Mouse (Mus musculus): ENCODE data around the gene Mfsd12. TPM values are rescaled to one million over a fixed set of nuclear protein-coding genes. Genes with fewer than 3 reads are reported as not detected.

Gene Mfsd12
- polyA plus RNA-seq, 1 experiment from 2014 or later, result 11.3 TPM

- peaks cover 41% of the 10 kb centered on the region for H3K36me3 ChIP-seq (ENCODE audit: insufficient read depth, low read length)
- peaks cover 29% of the 10 kb centered on the region for H3K4me1 ChIP-seq (replicated peaks; ENCODE audit: insufficient read depth, low read length)
- no peak overlapping the region for H3K9ac ChIP-seq (ENCODE audit: low read depth, low read length)
- WGBS, result 34% methylated on average over 10 of the region's 10 CpGs
- TF ChIP-seq CTCF (IDR thresholded peaks at IDR 0.05; ENCODE audit: low read depth), result no peak
- ATAC-seq (replicated peaks; ENCODE audit: low FRiP score, low read depth), result no peak
- peak; percentile 57 for DNase-seq (ENCODE audit: low spot score)
- no peaks in the 10 kb centered on the region for H3K27me3 ChIP-seq (ENCODE audit: insufficient read depth, low read length)
- H3K27ac ChIP-seq, result peak overlapping the region; percentile 86
- H3K9me3 ChIP-seq (replicated peaks; ENCODE audit: low read length), result no peaks in the 10 kb centered on the region
- no peak overlapping the region for H3K4me3 ChIP-seq (replicated peaks; ENCODE audit: low read depth, low read length)
- H3K4me2 ChIP-seq (ENCODE audit: low read length), result no peak overlapping the region
Observed at GRCm38 (mm10) chr10:81401205-81401520, 43.9 kb downstream of the Mfsd12 start.

- ATAC-seq (replicated peaks; ENCODE audit: low FRiP score, low read depth), result peak; percentile 58
- Histone ChIP-seq H3K4me1 (replicated peaks; ENCODE audit: insufficient read depth, low read length) (peaks cover 29% of the 10 kb centered on the region), H3K27ac (peak overlapping the region; percentile 86), H3K4me3 (replicated peaks; ENCODE audit: low read depth, low read length) (no peak overlapping the region), H3K4me2 (ENCODE audit: low read length) (peak overlapping the region; percentile 30), H3K9ac (ENCODE audit: low read depth, low read length) (no peak overlapping the region; the same call in 1 of the 2 replicates), H3K27me3 (ENCODE audit: insufficient read depth, low read length) (no peaks in the 10 kb centered on the region), H3K9me3 (replicated peaks; ENCODE audit: low read length) (no peaks in the 10 kb centered on the region), H3K36me3 (ENCODE audit: insufficient read depth, low read length) (peaks cover 45% of the 10 kb centered on the region)
- WGBS, result 12% methylated on average over 16 of the region's 18 CpGs
- TF ChIP-seq CTCF (IDR thresholded peaks at IDR 0.05; ENCODE audit: low read depth), result no peak
- peak; percentile 89 for DNase-seq (ENCODE audit: low spot score)
Observed at GRCm38 (mm10) chr10:81401521-81402226, 44.4 kb downstream of the Mfsd12 start.

GRCm38 (mm10) chr10:81402227-81402765 is 45.0 kb downstream of the Mfsd12 start:
- H3K4me3 ChIP-seq (replicated peaks; ENCODE audit: low read depth, low read length), result no peak overlapping the region
- no peak for TF ChIP-seq CTCF (IDR thresholded peaks at IDR 0.05; ENCODE audit: low read depth)
- ATAC-seq (replicated peaks; ENCODE audit: low FRiP score, low read depth) (no peak), DNase-seq (ENCODE audit: low spot score) (no peak)
- 30% methylated on average over 7 of the region's 7 CpGs for WGBS
- peaks cover 51% of the 10 kb centered on the region for H3K36me3 ChIP-seq (ENCODE audit: insufficient read depth, low read length)
- H3K27me3 ChIP-seq (ENCODE audit: insufficient read depth, low read length), result no peaks in the 10 kb centered on the region
- H3K9me3 ChIP-seq (replicated peaks; ENCODE audit: low read length), result no peaks in the 10 kb centered on the region
- H3K9ac ChIP-seq (ENCODE audit: low read depth, low read length), result no peak overlapping the region
- H3K4me2 ChIP-seq (ENCODE audit: low read length), result peak overlapping the region; percentile 30
- H3K27ac ChIP-seq, result peak overlapping the region; percentile 86
- H3K4me1 ChIP-seq (replicated peaks; ENCODE audit: insufficient read depth, low read length), result peaks cover 29% of the 10 kb centered on the region

GRCm38 (mm10) chr10:81403511-81403910 is 46.2 kb downstream of the Mfsd12 start:
- Histone ChIP-seq H3K9me3 (replicated peaks; ENCODE audit: low read length) (no peaks in the 10 kb centered on the region), H3K4me1 (replicated peaks; ENCODE audit: insufficient read depth, low read length) (peaks cover 38% of the 10 kb centered on the region), H3K4me3 (replicated peaks; ENCODE audit: low read depth, low read length) (no peak overlapping the region), H3K36me3 (ENCODE audit: insufficient read depth, low read length) (peaks cover 52% of the 10 kb centered on the region), H3K4me2 (ENCODE audit: low read length) (no peak overlapping the region), H3K27me3 (ENCODE audit: insufficient read depth, low read length) (no peaks in the 10 kb centered on the region), H3K27ac (peak overlapping the region; percentile 86), H3K9ac (ENCODE audit: low read depth, low read length) (no peak overlapping the region)
- ATAC-seq (replicated peaks; ENCODE audit: low FRiP score, low read depth), result no peak
- DNase-seq (ENCODE audit: low spot score), result no peak
- no peak for TF ChIP-seq CTCF (IDR thresholded peaks at IDR 0.05; ENCODE audit: low read depth)
- 67% methylated on average over 10 of the region's 10 CpGs for WGBS

GRCm38 (mm10) chr10:81404082-81404481 is 46.8 kb downstream of the Mfsd12 start:
- DNase-seq (ENCODE audit: low spot score) (no peak), ATAC-seq (replicated peaks; ENCODE audit: low FRiP score, low read depth) (no peak)
- Histone ChIP-seq H3K4me2 (ENCODE audit: low read length) (no peak overlapping the region), H3K4me3 (replicated peaks; ENCODE audit: low read depth, low read length) (no peak overlapping the region), H3K36me3 (ENCODE audit: insufficient read depth, low read length) (peaks cover 50% of the 10 kb centered on the region), H3K27me3 (ENCODE audit: insufficient read depth, low read length) (no peaks in the 10 kb centered on the region), H3K27ac (no peak overlapping the region), H3K9me3 (replicated peaks; ENCODE audit: low read length) (no peaks in the 10 kb centered on the region), H3K4me1 (replicated peaks; ENCODE audit: insufficient read depth, low read length) (peaks cover 42% of the 10 kb centered on the region), H3K9ac (ENCODE audit: low read depth, low read length) (no peak overlapping the region)
- 35% methylated on average over 9 of the region's 9 CpGs for WGBS
- no peak for TF ChIP-seq CTCF (IDR thresholded peaks at IDR 0.05; ENCODE audit: low read depth)

GRCm38 (mm10) chr10:81404720-81405119 is 47.4 kb downstream of the Mfsd12 start:
- H3K36me3 ChIP-seq (ENCODE audit: insufficient read depth, low read length), result peaks cover 44% of the 10 kb centered on the region
- no peak for TF ChIP-seq CTCF (IDR thresholded peaks at IDR 0.05; ENCODE audit: low read depth)
- H3K9ac ChIP-seq (ENCODE audit: low read depth, low read length), result no peak overlapping the region
- 66% methylated on average over 18 of the region's 18 CpGs for WGBS
- H3K27me3 ChIP-seq (ENCODE audit: insufficient read depth, low read length), result no peaks in the 10 kb centered on the region
- H3K4me2 ChIP-seq (ENCODE audit: low read length), result no peak overlapping the region
- no peak overlapping the region for H3K27ac ChIP-seq
- H3K4me3 ChIP-seq (replicated peaks; ENCODE audit: low read depth, low read length), result no peak overlapping the region
- DNase-seq (ENCODE audit: low spot score) (no peak), ATAC-seq (replicated peaks; ENCODE audit: low FRiP score, low read depth) (no peak)
- H3K4me1 ChIP-seq (replicated peaks; ENCODE audit: insufficient read depth, low read length), result peaks cover 49% of the 10 kb centered on the region
- H3K9me3 ChIP-seq (replicated peaks; ENCODE audit: low read length), result no peaks in the 10 kb centered on the region

Data from kidney, postnatal 0 days (tissue).